Mouse (Mus musculus): Measurements from ENCODE around the gene Asz1. TPM values are rescaled to one million over a fixed set of nuclear protein-coding genes. Genes with fewer than 3 reads are reported as not detected.

Asz1 gene
- polyA plus RNA-seq, 1 experiment from 2014 or later, result not detected

DNA sequence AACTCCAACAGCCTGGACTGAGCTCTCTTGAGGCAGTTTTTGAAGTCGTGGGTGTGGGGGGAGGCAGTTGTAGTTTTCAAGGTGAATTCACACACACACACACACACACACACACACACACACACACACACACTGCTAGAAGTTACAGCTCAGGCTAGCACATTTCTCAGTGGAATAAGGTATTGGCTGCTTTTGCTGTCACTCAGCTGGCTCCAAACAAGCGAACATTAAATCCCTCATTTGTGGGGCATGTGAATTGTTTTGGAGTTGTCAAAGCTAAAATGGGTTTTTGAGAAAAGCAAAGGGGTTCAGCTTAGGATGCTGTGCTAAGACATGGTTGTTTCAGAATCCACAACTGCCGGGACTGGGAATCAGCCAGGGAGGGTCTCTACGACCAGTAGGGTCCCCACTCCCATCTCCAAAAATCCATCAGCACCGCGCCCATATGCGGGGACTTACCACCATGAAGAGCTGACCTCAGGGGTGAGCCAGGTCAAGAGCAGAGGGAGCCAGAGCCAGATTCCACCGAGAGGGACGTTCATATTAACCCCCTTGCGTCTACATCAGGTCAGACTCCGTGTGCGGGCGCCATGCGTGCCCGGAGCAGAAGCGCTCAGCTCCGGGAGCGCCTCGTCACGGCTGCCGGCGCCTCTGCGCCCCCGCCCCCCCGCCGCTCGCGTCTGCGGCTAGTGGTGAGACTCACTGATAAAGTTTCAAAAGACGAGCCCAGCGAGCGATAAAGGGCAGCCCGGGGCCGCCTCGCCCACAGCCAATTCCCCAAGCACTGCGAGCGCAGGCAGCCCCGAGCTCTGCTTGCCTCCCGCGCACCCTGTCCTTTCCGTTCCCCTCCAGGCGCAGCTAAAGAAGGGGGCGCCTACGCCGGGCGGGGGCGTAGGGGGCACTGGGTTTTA, 78.9 kb downstream of the Asz1 start, which contains the start of gene Wnt2:
Gene Wnt2, minus strand, starts transcription at position 840 of the 911 bp plus-strand sequence.
- no peak within 1 kb of the TSS for H3K27ac ChIP-seq (ENCODE audit: low read depth, low read length)
- H3K9ac ChIP-seq (ENCODE audit: low read length), result no peak within 1 kb of the TSS
- H3K4me3 ChIP-seq (ENCODE audit: low read depth, low read length), result peak within 1 kb of the TSS; percentile 38
- H3K36me3 ChIP-seq (ENCODE audit: control insufficient read depth, insufficient read depth, low read length), result no peaks in the 10 kb centered on the region
- no peaks in the 10 kb centered on the region for H3K9me3 ChIP-seq (ENCODE audit: control insufficient read depth, low read length)
- H3K4me1 ChIP-seq (replicated peaks; ENCODE audit: control insufficient read depth, insufficient read depth, low read length), result peaks cover 8% of the 10 kb centered on the region; the same call in 1 of the 2 replicates
- H3K27me3 ChIP-seq (ENCODE audit: control insufficient read depth, insufficient read depth, low read length), result peaks cover 36% of the 10 kb centered on the region
- ATAC-seq (replicated peaks; ENCODE audit: low FRiP score), result peak; percentile 28
- 2% methylated on average over 47 of the region's 47 CpGs for WGBS
- H3K4me2 ChIP-seq (ENCODE audit: low read depth, low read length, severe bottlenecking), result peak within 1 kb of the TSS; percentile 85
- peak; percentile 56 for DNase-seq (ENCODE audit: low spot score)

DNA sequence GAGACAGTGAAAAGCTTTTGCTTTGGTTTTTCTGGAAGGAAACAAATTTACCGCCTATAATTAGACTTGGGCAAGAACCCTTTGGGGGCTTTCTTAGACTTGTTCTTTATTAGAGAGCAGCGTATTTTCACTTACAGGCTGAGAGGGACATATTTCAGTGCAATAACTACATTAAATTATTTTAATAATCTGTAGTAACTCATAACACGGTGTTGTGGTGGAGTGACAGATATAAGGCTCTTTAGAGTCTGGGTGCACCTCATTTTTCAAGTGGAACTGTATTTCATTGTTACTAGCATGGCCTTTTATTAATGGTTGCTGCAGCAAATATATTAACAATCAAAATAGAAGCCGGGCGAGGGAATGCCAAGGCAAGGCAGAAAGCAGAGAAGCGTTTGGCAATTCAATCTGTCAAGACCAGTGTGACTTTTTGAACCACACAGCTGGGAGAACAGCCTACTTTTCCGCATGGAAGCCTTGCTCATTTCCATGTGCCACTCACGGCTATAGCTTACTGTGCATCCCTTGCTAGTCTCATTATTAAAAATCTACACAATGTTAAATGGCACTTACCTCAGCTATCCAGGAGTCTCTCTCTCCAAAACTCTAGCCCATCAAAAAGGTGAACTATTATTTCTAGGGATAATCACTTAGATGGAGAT, 84.6 kb downstream of the Asz1 start:
- no peaks in the 10 kb centered on the region for H3K4me1 ChIP-seq (replicated peaks; ENCODE audit: control insufficient read depth, insufficient read depth, low read length)
- 84% methylated on average over 8 of the region's 8 CpGs for WGBS
- peaks cover 3% of the 10 kb centered on the region; the same call in 1 of the 2 replicates for H3K27me3 ChIP-seq (ENCODE audit: control insufficient read depth, insufficient read depth, low read length)
- DNase-seq (ENCODE audit: low spot score), result no peak
- no peak overlapping the region for H3K4me3 ChIP-seq (ENCODE audit: low read depth, low read length)
- no peak for ATAC-seq (replicated peaks; ENCODE audit: low FRiP score)
- H3K9me3 ChIP-seq (ENCODE audit: control insufficient read depth, low read length), result no peaks in the 10 kb centered on the region
- H3K4me2 ChIP-seq (ENCODE audit: low read depth, low read length, severe bottlenecking), result no peak overlapping the region
- no peaks in the 10 kb centered on the region for H3K36me3 ChIP-seq (ENCODE audit: control insufficient read depth, insufficient read depth, low read length)
- no peak overlapping the region for H3K27ac ChIP-seq (ENCODE audit: low read depth, low read length)
- H3K9ac ChIP-seq (ENCODE audit: low read length), result no peak overlapping the region

DNA sequence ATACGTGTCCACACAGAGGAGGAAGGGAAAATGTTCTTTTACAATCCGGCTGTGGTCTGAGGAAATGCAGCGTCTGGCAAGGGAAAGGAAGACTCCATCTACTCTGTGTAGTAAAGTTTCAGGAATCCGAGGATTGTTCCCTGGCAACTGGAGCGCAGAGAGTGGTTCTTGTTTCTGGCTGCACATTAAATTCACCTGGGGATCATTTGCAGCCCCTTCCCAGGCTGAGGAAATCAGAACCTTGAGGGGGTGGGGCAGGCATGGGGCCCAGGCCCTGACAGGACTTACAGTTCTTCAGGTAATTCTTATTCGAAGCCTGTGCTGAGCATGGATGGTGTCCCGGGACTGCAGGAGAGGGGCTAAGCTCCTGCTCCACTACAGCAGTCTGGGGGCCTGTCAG, 95.5 kb downstream of the Asz1 start:
- no peak for ATAC-seq (replicated peaks; ENCODE audit: low FRiP score)
- Histone ChIP-seq H3K9ac (ENCODE audit: low read length) (no peak overlapping the region), H3K4me2 (ENCODE audit: low read depth, low read length, severe bottlenecking) (no peak overlapping the region), H3K9me3 (ENCODE audit: control insufficient read depth, low read length) (no peaks in the 10 kb centered on the region), H3K27ac (ENCODE audit: low read depth, low read length) (no peak overlapping the region), H3K4me1 (replicated peaks; ENCODE audit: control insufficient read depth, insufficient read depth, low read length) (no peaks in the 10 kb centered on the region), H3K27me3 (ENCODE audit: control insufficient read depth, insufficient read depth, low read length) (no peaks in the 10 kb centered on the region), H3K4me3 (ENCODE audit: low read depth, low read length) (no peak overlapping the region), H3K36me3 (ENCODE audit: control insufficient read depth, insufficient read depth, low read length) (no peaks in the 10 kb centered on the region)
- DNase-seq (ENCODE audit: low spot score), result no peak
- WGBS, result 80% methylated on average over 7 of the region's 7 CpGs

DNA sequence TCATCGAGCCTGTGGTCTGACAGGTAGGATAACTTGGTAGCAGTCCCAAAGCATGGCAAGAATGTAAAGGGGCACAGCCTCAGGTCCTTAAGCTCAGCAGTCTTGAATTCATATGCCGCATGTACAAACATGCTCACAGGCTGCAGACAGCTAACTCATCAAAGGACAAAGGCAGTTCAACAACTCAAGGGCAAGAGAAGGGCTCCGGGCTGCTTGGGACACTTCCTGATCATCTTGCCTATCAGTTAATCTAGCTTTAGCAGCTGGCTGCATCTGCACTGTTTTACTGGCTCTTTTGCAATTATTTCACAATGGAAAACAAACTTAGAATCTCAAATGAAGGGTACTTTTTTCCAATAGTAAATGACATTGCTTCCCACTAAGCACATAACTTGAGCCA, 101.5 kb downstream of the Asz1 start:
- H3K9ac ChIP-seq (ENCODE audit: low read length), result no peak overlapping the region
- DNase-seq (ENCODE audit: low spot score) (no peak), ATAC-seq (replicated peaks; ENCODE audit: low FRiP score) (no peak)
- no peaks in the 10 kb centered on the region for H3K4me1 ChIP-seq (replicated peaks; ENCODE audit: control insufficient read depth, insufficient read depth, low read length)
- no peaks in the 10 kb centered on the region for H3K9me3 ChIP-seq (ENCODE audit: control insufficient read depth, low read length)
- H3K27me3 ChIP-seq (ENCODE audit: control insufficient read depth, insufficient read depth, low read length), result no peaks in the 10 kb centered on the region
- H3K36me3 ChIP-seq (ENCODE audit: control insufficient read depth, insufficient read depth, low read length), result no peaks in the 10 kb centered on the region
- no peak overlapping the region for H3K4me2 ChIP-seq (ENCODE audit: low read depth, low read length, severe bottlenecking)
- no peak overlapping the region for H3K27ac ChIP-seq (ENCODE audit: low read depth, low read length)
- H3K4me3 ChIP-seq (ENCODE audit: low read depth, low read length), result no peak overlapping the region
- 90% methylated on average over 3 of the region's 3 CpGs for WGBS

DNA sequence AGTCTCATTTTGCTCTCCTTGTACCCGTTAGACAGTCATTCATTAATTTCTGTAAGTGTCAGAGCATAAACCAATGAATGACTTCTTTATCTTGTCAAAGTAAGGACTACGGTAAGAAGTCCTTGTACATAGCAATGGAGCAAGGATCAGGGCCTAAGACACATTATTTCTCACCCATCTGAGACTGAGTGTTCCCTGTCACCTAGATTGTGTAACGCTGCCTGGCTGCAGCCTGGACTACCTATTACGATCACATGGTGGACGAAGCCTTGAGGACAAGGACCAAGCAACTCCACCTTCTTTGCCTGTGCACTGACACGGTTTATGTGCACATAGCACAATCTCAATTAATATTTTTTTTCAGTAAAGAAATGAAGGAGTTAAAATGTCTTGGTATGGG, 106.8 kb downstream of the Asz1 start:
- H3K36me3 ChIP-seq (ENCODE audit: control insufficient read depth, insufficient read depth, low read length), result no peaks in the 10 kb centered on the region
- no peak overlapping the region for H3K4me2 ChIP-seq (ENCODE audit: low read depth, low read length, severe bottlenecking)
- H3K4me1 ChIP-seq (replicated peaks; ENCODE audit: control insufficient read depth, insufficient read depth, low read length), result no peaks in the 10 kb centered on the region
- no peaks in the 10 kb centered on the region for H3K9me3 ChIP-seq (ENCODE audit: control insufficient read depth, low read length)
- DNase-seq (ENCODE audit: low spot score) (no peak), ATAC-seq (replicated peaks; ENCODE audit: low FRiP score) (no peak)
- no peak overlapping the region for H3K9ac ChIP-seq (ENCODE audit: low read length)
- H3K27ac ChIP-seq (ENCODE audit: low read depth, low read length), result no peak overlapping the region
- WGBS, result 93% methylated on average over 6 of the region's 6 CpGs
- peaks cover 3% of the 10 kb centered on the region for H3K27me3 ChIP-seq (ENCODE audit: control insufficient read depth, insufficient read depth, low read length)
- no peak overlapping the region for H3K4me3 ChIP-seq (ENCODE audit: low read depth, low read length)

Other genes starting within 250 kb of the Asz1 start
- 0.61 and 0.65 TPM in 2 replicates for gene Wnt2, start 78.5 kb downstream of the Asz1 start, polyA plus RNA-seq (2014; fragmentation: Nextera tagmentation; extraction: Ambion mirVana)
- gene Cftr, start 61.6 kb upstream of the Asz1 start, polyA plus RNA-seq (2014; fragmentation: Nextera tagmentation; extraction: Ambion mirVana), result not detected in 2 replicates

All from forebrain, embryonic 11.5 days (tissue).